Mouse (Mus musculus) forebrain, embryonic 13.5 days (tissue): ENCODE data around the gene Ttc39a. TPM values are rescaled to one million over a fixed set of nuclear protein-coding genes. Genes with fewer than 3 reads are reported as not detected.
"Not testable (repeated sequence)": the region's sequence is repeated elsewhere in the genome, so short reads cannot be mapped to it uniquely, and the experiment has no call there.

Source experiments
- ATAC-seq: fragments of 200-750 bp; cut with Nextera tagmentation; 2 replicates; pipeline ENCODE4 v1.8.0; 2017
- H3K27ac ChIP-seq: fragments of 300-500 bp; sonication (generic); 2 replicates; pipeline ENCODE4 v1.5.1; 2015; ENCODE audit warnings: inconsistent platforms, mild to moderate bottlenecking, moderate library complexity
- H3K27me3 ChIP-seq: fragments of 300-500 bp; sonication (generic); 2 replicates; pipeline ENCODE4 v1.6.1; 2015; ENCODE audit warnings: mild to moderate bottlenecking, inconsistent platforms
- H3K36me3 ChIP-seq: fragments of 300-500 bp; sonication (generic); 2 replicates; pipeline ENCODE4 v1.6.1; 2015; ENCODE audit warnings: mild to moderate bottlenecking, inconsistent platforms; ENCODE audit not compliant: poor library complexity, severe bottlenecking
- H3K4me1 ChIP-seq: fragments of 300-500 bp; sonication (generic); 2 replicates; pipeline ENCODE4 v1.6.1; 2015; ENCODE audit warnings: inconsistent platforms
- H3K4me2 ChIP-seq: fragments of 300-500 bp; sonication (generic); 2 replicates; pipeline ENCODE4 v1.6.1; 2015; ENCODE audit warnings: inconsistent platforms, mild to moderate bottlenecking, moderate library complexity
- H3K4me3 ChIP-seq: fragments of 300-500 bp; sonication (generic); 2 replicates; pipeline ENCODE4 v1.5.1; 2015; ENCODE audit warnings: mild to moderate bottlenecking, inconsistent platforms
- H3K9ac ChIP-seq: fragments of 300-500 bp; sonication (generic); 2 replicates; pipeline ENCODE4 v1.6.1; 2015; ENCODE audit warnings: mild to moderate bottlenecking, inconsistent platforms
- H3K9me3 ChIP-seq: fragments of 300-500 bp; sonication (generic); replicated peaks from 2 replicates; pipeline ENCODE4 v1.6.1; 2016; ENCODE audit warnings: inconsistent platforms
- WGBS: fragments of 180-500 bp; shearing (Covaris S2); methylation state at CpG from one replicate; pipeline ENCODE4 v1.1.7; 2015; 5-methylcytosine and 5-hydroxymethylcytosine counted together
- polyA plus RNA-seq: library from polyadenylated mRNA; unstranded; fragments of >200 nt; fragmentation: Nextera tagmentation; extraction: Ambion mirVana; gene quantifications from 2 replicates; pipeline ENCODE4 v1.2.1, GENCODE M21; 2015

Gene Ttc39a
- polyA plus RNA-seq = 0.86 and 1.0 TPM in 2 replicates

DNA sequence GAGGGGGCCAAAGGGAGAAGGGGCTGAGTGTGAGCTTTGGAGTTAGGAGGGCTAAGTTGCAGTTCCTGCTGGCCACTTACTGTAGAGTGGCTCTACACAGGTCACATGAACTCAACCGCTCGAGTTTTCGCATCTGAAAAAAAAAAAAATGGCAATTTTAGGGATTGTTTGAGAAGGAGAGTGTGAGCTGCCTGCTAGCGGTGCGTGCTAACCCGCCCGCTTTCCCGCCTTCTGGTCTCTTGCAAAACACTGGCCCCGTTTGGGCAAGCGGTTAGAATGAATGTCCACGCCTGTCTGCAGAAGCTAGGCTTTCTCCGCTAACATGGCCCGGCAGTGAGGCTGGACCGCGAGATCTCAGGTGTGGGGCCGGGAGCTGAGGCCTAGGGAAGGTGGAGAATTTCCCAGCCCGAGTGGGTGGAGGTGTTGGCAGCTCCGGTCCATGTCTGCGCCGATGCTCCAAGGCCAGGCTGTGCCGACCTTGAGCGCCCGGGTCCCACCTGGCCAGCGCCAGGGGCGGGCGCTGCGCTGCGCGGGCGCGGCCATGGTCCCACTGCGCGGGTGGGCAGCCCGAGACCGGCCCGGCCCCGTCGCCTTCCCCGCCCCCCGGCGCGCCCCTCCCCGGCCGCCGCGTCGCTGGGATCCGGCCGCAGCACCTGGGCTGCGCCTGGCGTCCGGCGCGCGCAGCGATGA lies at the start of gene Ttc39a:
Gene Ttc39a (plus strand): TSS at position 138 of the 690 bp plus-strand sequence.
- H3K4me3 ChIP-seq = peak within 1 kb of the TSS; percentile 64
- no peaks in the 10 kb centered on the region for H3K36me3 ChIP-seq
- 0 out of 2 replicates have a peak within 1 kb of the TSS, but pooled peaks have one; percentile 25 for H3K27ac ChIP-seq
- no peaks in the 10 kb centered on the region for H3K9me3 ChIP-seq
- WGBS = under 1% methylated on average over 54 of the region's 56 CpGs
- ATAC-seq = peak; percentile 65
- H3K9ac ChIP-seq = peak within 1 kb of the TSS; percentile 80
- peak within 1 kb of the TSS; percentile 100 for H3K4me2 ChIP-seq
- H3K27me3 ChIP-seq = peaks cover 10% of the 10 kb centered on the region; the same call in 1 of the 2 replicates
- H3K4me1 ChIP-seq = peaks cover 16% of the 10 kb centered on the region

DNA sequence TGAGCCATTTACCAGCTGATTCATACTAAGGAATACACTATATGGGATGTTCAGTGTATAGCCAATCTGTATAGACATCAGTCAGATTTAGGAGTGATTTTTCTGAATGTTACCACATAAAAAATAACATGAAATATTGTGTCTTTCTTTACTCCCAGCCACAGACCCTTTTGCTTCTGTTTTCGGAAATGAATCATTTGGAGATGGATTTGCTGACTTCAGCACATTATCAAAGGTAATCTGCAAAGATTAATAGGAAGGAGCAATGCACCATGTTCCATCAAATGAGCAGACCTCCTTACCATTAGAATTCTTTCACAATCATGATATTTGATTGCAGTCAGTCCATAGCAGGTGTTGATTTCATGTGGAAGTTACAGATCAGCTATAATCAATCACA lies 28.3 kb upstream of the Ttc39a start:
- Histone ChIP-seq H3K4me3 (no peak overlapping the region), H3K36me3 (peaks cover 48% of the 10 kb centered on the region), H3K27me3 (no peaks in the 10 kb centered on the region), H3K4me1 (peaks cover 7% of the 10 kb centered on the region; the same call in 1 of the 2 replicates), H3K4me2 (no peak overlapping the region), H3K9me3 (no peaks in the 10 kb centered on the region), H3K9ac (no peak overlapping the region), H3K27ac (no peak overlapping the region)
- no peak for ATAC-seq
- WGBS = 90% methylated on average over 1 of the region's 1 CpGs

DNA sequence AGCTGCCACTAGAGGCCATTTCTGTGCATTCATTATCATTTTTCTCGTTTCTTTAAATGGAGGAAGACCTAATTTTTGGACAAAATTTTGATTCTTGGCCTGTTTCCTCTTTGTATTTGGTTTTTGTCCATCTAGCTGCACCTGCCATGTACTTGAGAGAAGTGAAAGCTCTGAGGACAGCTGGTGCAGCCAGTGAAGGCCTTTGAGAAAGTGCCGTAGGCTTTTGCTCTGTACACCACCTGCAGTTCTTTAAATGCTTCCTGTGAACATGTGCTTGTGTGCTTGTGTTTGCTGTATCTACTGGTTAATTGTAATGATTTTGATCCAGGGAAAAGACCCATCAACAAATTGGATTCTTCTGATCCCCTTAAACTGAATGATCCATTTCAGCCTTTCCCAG lies 24.0 kb upstream of the Ttc39a start:
- Histone ChIP-seq H3K36me3 (peaks cover 26% of the 10 kb centered on the region), H3K9me3 (no peaks in the 10 kb centered on the region), H3K27ac (no peak overlapping the region), H3K9ac (no peak overlapping the region), H3K27me3 (no peaks in the 10 kb centered on the region), H3K4me1 (peaks cover 14% of the 10 kb centered on the region), H3K4me2 (no peak overlapping the region), H3K4me3 (no peak overlapping the region)
- no peak for ATAC-seq
- WGBS = 63% methylated on average over 2 of the region's 2 CpGs

DNA sequence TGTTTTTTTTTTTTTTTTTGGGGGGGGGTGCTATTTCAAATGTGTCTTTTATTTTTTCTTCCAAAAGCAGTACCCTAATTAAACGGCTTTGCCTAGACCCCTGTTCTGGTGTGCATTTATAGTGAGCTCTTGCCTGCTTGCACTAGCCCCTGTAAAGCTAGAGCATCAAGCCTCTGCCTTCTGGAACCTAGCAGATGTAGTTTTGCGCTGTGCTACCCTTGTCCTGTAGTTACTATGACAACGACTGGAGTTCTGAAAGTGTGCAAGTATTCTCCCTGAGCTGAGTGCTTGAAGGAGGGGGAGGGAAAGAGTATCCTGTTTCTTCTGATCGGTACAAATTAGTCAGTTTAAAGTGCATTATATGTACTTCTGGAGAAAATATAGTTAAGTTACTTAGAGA lies 20.8 kb upstream of the Ttc39a start:
- peak; percentile 57; the same call in 1 of the 2 replicates for ATAC-seq
- no peak overlapping the region for H3K4me2 ChIP-seq
- no peak overlapping the region for H3K9ac ChIP-seq
- peaks cover 11% of the 10 kb centered on the region; the same call in 1 of the 2 replicates for H3K36me3 ChIP-seq
- H3K27ac ChIP-seq = no peak overlapping the region
- H3K4me3 ChIP-seq = no peak overlapping the region
- H3K9me3 ChIP-seq = no peaks in the 10 kb centered on the region
- peaks cover 14% of the 10 kb centered on the region for H3K4me1 ChIP-seq
- WGBS = 22% methylated on average over 4 of the region's 4 CpGs
- H3K27me3 ChIP-seq = no peaks in the 10 kb centered on the region

DNA sequence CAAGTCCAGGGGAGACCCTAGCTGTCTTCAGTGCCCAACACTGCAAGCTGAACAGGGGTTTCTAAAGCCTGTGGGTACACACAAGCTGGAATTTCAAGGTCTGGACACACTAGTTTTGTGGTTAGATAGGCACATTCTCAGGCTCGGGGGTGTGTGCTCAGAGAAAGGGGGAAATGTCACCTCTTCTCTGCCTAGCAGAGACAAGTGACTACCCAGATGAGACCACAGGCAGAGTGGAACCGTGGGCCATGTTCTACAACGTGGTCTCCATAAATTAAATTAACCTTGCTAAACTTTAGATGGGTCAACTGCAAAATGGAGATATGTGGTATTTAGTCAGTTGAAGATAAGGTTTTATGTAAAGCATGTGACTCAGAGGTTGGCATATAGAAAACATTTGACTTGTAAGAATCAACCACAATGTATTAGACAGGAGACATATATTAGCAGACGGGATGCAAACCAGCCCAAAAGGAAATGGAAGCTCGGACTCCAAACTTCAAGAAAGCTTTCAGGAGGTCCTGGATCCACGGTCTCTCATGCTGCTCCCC lies 13.1 kb upstream of the Ttc39a start:
- H3K27me3 ChIP-seq = 0 out of 2 replicates have a peak, but pooled peaks cover 2% of the 10 kb centered on the region
- H3K27ac ChIP-seq = no peak overlapping the region
- H3K4me2 ChIP-seq = no peak overlapping the region
- ATAC-seq = no peak
- H3K4me3 ChIP-seq = no peak overlapping the region
- no peak overlapping the region for H3K9ac ChIP-seq
- no peaks in the 10 kb centered on the region for H3K9me3 ChIP-seq
- H3K36me3 ChIP-seq = peaks cover 4% of the 10 kb centered on the region; the same call in 1 of the 2 replicates
- H3K4me1 ChIP-seq = peaks cover 5% of the 10 kb centered on the region
- WGBS = 89% methylated on average over 6 of the region's 6 CpGs

DNA sequence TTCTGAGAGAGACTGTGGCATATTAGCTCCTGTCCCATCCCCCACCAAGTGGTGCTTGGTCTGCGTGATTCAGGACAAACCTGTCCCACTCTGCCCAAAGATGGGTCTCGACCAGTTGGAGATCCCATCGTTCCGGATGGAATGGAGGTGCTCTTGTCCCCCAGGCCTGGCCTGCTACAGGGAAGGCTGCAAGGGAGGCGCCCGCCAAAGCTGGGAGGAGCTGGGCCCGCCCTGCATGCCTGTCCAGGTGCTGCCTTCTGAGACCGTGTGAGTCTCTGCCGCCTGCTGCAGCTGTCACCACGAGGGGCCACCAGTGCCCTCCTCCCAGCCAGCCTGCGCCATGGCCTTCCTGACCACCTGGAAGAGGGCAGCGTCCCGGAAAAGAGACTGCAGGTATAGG lies 12.5 kb upstream of the Ttc39a start:
- Histone ChIP-seq H3K36me3 (0 out of 2 replicates have a peak, but pooled peaks cover 4% of the 10 kb centered on the region), H3K9ac (0 out of 2 replicates have a peak overlapping the region, but pooled peaks have one; percentile 23), H3K4me3 (no peak overlapping the region), H3K4me1 (peaks cover 5% of the 10 kb centered on the region), H3K9me3 (no peaks in the 10 kb centered on the region), H3K27ac (no peak overlapping the region), H3K4me2 (peak overlapping the region; percentile 42), H3K27me3 (0 out of 2 replicates have a peak, but pooled peaks cover 2% of the 10 kb centered on the region)
- WGBS = 9% methylated on average over 12 of the region's 13 CpGs
- peak; percentile 27; the same call in 1 of the 2 replicates for ATAC-seq

DNA sequence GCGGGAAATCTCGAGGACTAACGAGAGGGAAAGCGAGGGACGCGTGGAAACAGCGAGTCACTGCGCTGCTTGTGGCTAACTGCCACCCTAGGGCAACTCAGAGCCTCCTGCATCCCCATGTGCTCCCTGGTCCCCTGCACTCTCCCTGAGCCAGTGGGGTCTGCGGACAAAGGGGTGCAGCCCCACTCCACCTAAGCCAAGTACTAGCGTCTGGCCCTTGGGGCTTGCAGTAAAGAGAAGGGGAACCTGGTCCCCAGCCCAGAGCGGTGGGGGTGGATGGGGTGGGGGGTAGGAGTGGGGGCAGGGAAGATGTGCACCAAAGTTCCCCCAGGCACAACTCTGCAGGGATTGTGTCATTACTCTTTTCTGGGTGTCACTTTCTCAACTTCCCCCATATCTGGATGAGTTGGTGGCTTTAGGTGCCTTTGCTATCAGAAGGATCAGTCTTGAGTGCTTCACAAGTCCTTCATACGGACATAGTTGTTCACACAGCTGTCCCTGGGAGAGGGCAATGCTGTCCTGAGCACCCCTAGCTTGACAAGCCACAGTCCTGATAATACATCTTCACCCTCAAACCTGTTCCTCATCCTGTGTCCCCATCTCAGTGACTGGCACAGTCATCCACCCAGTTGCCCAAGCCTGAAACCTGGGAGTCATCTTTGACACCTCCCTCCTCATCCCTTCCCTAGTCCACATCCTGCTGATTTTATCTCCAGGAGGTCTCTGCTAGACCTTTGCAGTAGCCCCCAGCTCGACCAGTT lies 11.9 kb upstream of the Ttc39a start:
- Histone ChIP-seq H3K4me2 (peak overlapping the region; percentile 42), H3K4me3 (no peak overlapping the region), H3K9ac (0 out of 2 replicates have a peak overlapping the region, but pooled peaks have one; percentile 23), H3K9me3 (no peaks in the 10 kb centered on the region), H3K4me1 (peaks cover 5% of the 10 kb centered on the region), H3K27ac (no peak overlapping the region), H3K27me3 (0 out of 2 replicates have a peak, but pooled peaks cover 2% of the 10 kb centered on the region), H3K36me3 (no peaks in the 10 kb centered on the region)
- ATAC-seq = peak; percentile 30; the same call in 1 of the 2 replicates
- 32% methylated on average over 13 of the region's 13 CpGs for WGBS

DNA sequence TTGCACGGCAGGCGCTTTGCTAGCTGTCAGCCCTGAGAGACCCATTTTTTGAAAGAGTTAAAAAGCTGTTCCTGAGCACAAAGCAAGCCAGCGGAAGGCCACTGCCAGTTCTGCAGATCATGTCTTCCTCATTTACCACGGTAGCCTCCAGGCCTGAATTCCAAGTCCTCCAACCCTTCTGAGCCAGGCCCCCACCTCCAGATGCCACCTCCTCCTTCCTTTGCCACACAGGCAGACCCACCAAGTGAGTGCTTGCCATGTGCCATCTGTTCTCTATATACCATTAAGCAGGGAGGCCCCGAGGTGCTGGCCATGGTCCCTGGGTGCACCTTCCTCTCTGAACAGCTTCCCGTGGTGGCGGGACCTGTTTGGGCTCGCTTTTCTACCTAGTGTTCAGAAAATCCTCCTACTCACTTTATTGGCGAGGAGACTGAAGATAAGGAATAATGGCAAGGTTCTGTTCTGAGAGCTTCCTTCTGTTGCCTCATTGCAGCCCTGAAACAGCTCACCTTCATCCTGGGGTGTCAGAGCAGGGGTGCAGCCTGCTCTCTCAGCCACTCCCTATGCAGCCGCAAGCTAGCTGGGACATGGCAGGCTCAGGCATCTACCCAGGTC lies 6.0 kb upstream of the Ttc39a start:
- 89% methylated on average over 10 of the region's 10 CpGs for WGBS
- no peak for ATAC-seq

DNA sequence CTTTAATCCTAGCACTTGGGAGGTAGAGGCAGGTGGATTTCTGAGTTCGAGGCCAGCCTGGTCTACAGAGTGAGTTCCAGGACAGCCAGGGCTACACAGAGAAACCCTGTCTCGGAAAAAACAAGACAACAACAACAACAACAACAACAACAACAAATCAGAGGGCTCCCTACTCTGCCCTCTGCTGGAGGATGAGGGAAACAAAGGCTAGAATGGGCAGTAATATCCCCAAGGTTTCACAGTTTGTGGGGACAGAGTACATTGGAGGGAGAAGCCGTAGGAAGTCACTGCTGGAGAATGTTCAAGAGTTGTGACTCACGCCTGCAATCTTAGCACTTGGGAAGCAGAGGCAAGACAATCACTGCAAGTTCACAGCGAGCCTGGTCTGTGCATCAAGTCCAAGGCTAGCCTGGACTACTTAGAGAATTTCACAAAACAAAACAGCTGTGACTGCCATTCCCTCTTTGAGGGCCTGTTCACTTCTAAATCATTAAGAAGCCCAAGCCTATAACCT lies 5.2 kb upstream of the Ttc39a start:
- no peak for ATAC-seq
- Histone ChIP-seq H3K4me1 (peaks cover 8% of the 10 kb centered on the region), H3K4me2 (no peak overlapping the region), H3K9ac (no peak overlapping the region), H3K27ac (no peak overlapping the region), H3K4me3 (no peak overlapping the region), H3K9me3 (no peaks in the 10 kb centered on the region), H3K27me3 (no peaks in the 10 kb centered on the region), H3K36me3 (no peaks in the 10 kb centered on the region)
- WGBS = 74% methylated on average over 5 of the region's 5 CpGs

More for the DNA sequence above, 6.0 kb upstream of the Ttc39a start:
- H3K9ac ChIP-seq = no peak overlapping the region
- no peak overlapping the region for H3K4me3 ChIP-seq
- H3K9me3 ChIP-seq = no peaks in the 10 kb centered on the region
- H3K27ac ChIP-seq = no peak overlapping the region
- no peak overlapping the region for H3K4me2 ChIP-seq
- H3K36me3 ChIP-seq = no peaks in the 10 kb centered on the region
- no peaks in the 10 kb centered on the region for H3K27me3 ChIP-seq
- H3K4me1 ChIP-seq = peaks cover under 1% of the 10 kb centered on the region; the same call in 1 of the 2 replicates

DNA sequence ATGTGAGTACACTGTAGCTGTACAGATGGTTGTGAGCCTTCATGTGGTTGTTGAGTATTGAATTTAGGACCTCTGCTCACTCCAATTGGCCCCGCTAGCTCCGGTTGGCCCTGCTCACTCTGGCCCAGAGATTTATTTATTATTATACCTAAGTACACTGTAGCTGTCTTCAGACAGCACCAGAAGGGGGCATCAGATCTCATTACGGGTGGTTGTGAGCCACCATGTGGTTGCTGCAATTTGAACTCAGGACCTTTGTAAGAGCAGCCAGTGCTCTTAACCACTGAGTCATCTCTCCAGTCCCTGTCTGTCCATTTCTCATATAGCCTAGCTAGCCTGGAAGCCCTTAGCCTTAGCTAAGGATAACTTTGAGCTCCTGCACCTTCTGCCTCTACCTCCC lies 1.5 kb upstream of the Ttc39a start:
- 85% methylated on average over 3 of the region's 3 CpGs for WGBS
- H3K27ac ChIP-seq, H3K9me3 ChIP-seq, H3K9ac ChIP-seq, H3K36me3 ChIP-seq, H3K4me2 ChIP-seq, ATAC-seq, H3K27me3 ChIP-seq, H3K4me3 ChIP-seq: not testable (repeated sequence)
- H3K4me1 ChIP-seq = peaks cover 16% of the 10 kb centered on the region

DNA sequence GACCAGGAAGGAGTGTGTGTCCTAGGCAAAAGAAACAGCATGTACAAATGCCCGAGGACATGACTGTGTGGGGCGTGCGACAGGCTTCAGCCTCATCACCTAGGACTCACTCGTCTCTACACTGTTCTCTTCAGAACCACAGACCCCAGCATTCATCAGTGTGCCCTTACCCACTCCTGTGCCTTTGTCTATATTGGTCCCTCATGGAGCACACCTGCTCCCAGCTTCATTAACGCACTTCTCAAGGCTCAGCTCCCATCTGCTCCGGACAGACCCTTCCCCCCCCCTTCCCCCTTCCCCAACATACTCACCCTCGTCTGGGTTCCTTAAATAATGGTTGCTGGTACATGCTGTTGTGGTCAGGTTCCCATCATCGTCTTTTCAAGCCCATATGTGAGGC lies 1.0 kb upstream of the Ttc39a start:
- peak overlapping the region; percentile 100; the same call in 1 of the 2 replicates for H3K4me2 ChIP-seq

More for the DNA sequence above, 1.0 kb upstream of the Ttc39a start:
- Histone ChIP-seq H3K9ac (no peak overlapping the region), H3K4me3 (no peak overlapping the region), H3K4me1 (peaks cover 16% of the 10 kb centered on the region), H3K27me3 (peaks cover 10% of the 10 kb centered on the region; the same call in 1 of the 2 replicates), H3K36me3 (no peaks in the 10 kb centered on the region), H3K27ac (0 out of 2 replicates have a peak overlapping the region, but pooled peaks have one; percentile 25), H3K9me3 (no peaks in the 10 kb centered on the region)
- WGBS = 49% methylated on average over 8 of the region's 8 CpGs
- ATAC-seq = peak; percentile 58
